Mouse (Mus musculus) cerebellum, postnatal 36 days (tissue): ENCODE measurements around the gene Eya3.
"Not testable (repeated sequence)": the region's sequence is repeated elsewhere in the genome, so short reads cannot be mapped to it uniquely, and the experiment has no call there.

Source experiments
- DNase-seq, 2 experiments: peaks; one replicate each; pipeline ENCODE4 v3.0.0; 2021 to 2022; ENCODE audit warnings: mixed read lengths in 2 of 2

The Eya3 gene

DNA sequence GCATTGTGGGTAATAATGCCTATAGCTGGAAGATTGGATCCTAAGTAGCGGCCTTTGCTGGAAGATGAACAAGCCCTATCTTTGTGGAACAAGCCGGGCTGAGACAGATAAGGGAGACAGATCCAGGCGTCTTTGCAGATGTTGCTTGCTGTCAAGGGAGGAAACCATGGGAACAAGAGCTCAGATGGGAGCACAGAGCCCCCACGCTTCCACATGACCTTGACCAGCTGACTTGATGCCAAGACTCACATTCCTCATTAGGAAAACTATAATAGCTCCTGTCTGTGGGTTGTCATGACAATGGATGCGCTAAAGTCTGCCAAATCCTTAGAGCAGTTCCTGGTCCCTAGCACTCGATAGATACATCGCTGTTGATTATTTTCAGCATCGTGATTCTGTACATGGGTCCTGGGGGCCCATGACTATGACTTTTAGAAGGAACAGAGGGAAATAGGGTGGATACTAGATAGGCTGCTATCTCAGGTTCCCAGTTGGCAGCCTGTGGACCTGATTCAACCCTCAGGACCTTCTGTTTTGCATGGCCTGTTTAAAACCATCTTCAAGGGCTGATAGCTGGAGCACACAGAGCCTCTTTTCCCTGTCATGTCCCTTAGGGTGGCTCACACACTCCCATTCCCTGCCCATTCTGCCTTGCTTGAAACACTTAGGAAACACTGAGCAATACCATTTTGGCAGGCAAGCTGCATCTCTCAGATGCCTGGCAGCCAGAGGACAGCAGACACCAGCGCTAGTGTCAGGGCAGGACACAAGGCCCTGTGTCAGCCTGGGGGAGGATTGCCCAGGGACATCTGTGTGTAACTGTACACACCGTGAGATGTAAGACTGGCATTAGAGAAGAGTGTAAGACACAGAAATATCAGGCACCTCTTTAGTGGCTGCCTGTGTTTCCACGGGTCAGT, 105.5 kb downstream of the Eya3 start:
- DNase-seq: no peak

DNA sequence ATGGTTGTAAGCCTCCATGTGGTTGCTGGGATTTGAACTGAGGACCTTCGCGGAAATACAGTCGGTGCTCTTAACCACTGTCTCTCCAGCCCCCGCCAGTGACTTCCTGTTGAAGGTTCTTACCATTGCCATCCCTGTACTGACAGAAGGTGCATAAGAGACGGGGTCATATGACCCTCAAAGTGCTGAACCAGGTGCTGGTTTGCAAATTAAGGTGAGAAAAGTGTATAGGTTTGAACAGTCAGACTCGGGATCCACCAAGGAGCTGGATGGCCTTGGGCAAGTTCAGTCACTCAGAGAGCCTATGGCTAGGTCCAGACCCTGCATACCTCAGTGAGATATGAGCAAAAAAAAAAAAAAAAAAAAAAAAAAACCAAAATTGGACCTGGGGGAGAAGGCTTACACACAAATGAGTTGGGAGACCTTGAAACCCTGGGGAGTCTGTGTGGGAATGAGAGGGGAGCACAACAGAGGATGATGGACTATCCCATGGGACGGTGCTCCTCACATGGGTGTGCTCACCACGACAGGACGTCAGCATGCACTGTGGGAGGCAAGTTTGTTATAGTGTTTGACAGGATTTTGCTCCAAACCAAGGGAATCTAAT, 108.2 kb downstream of the Eya3 start:
- DNase-seq: no peak

- no peak for DNase-seq
Measured at GRCm38 (mm10) chr4:132747664-132748259, 109.0 kb downstream of the Eya3 start.

DNA sequence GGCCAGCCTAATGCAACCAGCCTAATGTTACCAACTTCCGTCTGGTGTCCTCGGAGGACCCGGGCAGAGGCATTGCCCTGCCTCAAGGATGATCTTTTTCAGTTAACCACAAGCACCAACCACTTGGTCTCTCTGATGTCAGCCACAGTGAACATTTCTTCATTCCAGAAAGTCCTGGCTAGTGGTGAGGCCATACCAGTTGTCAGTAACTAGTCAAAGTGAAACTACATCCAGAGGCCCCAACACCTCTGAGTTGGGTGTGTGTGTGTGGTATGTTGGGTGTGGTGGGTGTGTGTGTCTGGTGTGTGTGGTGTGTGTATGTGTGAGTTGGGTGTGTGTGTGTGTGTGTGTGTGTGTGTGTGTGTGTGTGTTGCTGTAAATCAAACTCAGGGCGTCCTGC, 110.0 kb downstream of the Eya3 start:
- DNase-seq: no peak

GRCm38 (mm10) chr4:132749258-132749982, 110.6 kb downstream of the Eya3 start:
- DNase-seq: no peak

DNA sequence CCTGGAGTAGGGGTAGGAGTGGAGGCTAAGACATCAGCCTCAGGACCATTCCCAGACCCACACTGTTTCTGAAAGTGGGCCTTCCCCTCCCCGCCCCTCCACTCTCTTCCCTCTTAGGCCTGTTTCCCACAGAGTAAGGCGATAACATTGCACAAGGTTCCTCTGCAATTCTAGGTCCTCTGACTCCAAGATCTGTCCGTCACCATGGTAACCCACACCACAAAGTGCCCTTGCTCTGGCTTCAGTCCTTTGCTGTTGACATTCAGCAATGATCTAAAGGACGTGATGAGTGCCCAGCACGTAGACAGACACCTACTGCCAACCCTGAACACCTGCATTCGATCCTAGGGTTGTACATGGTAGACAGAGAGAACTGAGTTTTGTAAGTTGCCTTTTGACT, 114.2 kb downstream of the Eya3 start:
- DNase-seq: no peak

DNA sequence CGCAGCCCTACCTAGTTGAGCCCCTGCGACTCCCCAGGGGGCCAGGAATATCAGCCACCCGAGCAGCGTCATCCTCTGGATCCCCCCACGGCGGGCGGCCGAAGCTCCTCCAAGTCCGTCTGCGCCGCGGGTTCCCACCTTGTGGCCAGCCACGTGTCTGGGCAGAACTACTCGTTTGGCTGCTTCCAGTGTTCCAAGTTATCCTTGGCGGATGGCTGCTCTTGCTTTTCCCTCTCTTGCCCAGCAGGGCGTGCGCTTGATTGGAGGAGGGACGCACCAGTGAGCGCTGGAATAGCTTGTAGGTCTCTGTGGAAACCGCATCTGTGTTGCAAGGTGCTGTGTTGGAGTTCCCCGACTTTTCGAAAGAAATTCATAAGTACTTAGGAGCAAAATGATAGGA, 118.2 kb downstream of the Eya3 start, which contains the start of gene Smpdl3b:
Gene Smpdl3b, minus strand, starts transcription at position 279 of the 400 bp plus-strand sequence.
- DNase-seq: peak; percentile 35 to 42

DNA sequence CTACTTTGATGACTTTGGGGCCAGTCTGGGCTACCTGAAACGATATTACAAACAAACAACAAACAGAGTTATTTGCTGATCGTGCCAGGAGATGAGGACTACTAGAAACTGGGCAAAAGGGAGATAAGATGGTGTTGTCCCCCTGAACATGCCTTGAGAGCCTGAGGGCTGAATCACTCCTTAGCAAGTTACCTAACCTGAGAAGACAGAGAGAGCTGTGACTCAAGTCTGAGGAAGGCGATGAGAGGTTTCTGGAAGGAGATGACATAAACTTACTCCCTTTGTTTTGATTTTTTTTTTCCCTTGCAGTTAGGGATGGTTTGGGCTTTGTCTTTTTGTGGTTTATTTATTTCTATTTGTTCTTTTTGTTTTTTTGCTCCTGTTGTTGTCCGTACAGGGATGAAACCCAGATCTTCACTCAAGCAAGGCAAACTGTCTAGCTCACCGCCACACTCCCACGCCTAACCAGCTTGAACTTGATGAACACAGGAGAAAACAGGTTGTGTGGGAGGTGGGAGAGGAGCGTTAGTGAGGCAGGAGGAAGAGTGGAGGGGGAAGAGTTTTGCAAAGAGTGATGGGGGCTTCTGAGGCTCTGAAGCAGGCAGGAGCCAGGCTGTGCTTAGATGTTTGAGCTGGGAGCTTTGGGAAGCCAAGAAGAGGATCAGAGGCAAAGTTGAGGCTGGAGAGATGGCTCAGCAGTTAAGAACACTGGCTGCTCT, 119.0 kb downstream of the Eya3 start:
- DNase-seq: no peak

- no peak for DNase-seq
Measured at GRCm38 (mm10) chr4:132760296-132760695, 121.5 kb downstream of the Eya3 start.

DNA sequence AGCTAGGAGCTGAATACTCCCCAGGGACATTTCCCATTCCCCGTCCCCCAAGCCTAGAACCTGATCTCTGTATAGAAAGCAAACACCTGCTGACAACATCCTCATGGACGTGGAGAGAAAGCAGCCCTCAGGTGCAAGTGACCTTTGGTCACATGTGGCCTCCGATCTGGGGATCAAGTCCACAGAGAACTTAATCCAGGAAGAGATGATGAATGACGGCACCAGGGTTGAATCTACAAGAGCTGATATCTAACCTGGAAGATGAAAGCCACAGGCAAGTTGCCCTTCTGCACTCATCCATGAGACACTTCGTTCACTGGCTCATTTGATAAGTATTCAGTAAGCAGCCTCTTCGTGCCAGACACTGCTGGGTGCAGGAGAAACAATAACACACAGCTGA, 123.8 kb downstream of the Eya3 start:
- DNase-seq: no peak

- DNase-seq: not testable (repeated sequence)
Measured at GRCm38 (mm10) chr4:132763125-132763524, 124.3 kb downstream of the Eya3 start.

- DNase-seq: peak; percentile 99 to 100
Measured at GRCm38 (mm10) chr4:132767914-132768876, 129.4 kb downstream of the Eya3 start, which contains the start of gene Rpa2. Gene Rpa2, plus strand, starts transcription at chr4:132768332.

DNA sequence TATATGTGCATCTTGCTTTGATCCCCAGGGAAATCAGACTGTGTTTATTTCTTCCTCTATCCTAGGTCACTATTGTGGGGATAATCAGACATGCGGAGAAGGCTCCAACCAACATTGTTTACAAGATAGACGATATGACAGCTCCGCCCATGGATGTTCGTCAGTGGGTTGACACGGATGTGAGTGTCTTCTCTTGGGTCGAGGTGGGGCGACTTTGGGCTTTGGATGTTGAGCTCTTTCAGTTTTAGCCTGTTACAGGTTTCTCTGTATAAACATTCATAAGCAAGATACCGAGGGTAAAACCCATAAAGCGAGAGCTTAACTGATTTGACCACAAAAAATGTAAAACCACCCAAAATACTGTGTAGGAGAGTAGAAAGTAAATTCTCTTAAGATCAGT, 133.0 kb downstream of the Eya3 start:
- DNase-seq: no peak
